8 mouse cellular contexts compared by ENCODE assay signal in the genomic region with DNA sequence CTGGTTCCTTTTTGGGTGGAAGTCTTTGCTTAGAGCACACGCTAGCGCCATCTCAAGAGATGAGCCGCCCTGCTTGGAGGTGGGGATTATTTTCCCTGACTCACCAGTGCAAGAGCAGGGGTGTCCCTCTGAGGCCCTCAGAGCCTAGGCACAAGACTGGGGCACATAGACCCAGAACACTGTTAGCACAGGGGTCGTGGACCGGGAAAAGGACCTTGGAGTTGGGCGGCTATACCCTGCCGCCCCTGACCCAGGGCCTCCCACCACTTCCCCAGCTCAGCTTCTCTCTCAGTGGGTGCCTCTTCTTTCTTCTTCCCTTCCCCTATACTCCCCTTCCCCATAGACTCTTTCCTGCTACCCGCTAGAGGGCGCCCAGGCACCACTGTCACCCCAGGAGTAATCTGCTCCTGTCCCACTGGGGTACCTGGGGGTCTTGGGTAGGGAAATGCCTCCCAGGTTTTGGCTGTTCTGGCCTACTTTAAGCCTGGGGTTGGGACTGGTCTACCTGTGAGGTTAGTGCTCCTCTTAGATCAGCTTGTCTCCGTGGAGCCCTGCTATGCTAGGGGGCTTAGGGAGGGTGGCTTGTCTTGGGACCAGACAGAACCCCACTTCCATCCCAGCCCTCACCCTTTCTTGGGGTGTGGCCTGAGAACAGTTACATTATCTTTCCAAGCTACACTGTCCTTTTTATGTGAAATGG. TPM values are rescaled to one million over a fixed set of nuclear protein-coding genes. Genes with fewer than 3 reads are reported as not detected.
DNase-seq lines count a peak whose midpoint lies in the region; ATAC-seq lines count a peak whose summit lies in the region.

No protein-coding gene starts in this region.

- H3K4me2 ChIP-seq in heart, embryonic 12.5 days = no peak overlapping the region
- no peak overlapping the region for H3K4me2 ChIP-seq in intestine, embryonic 15.5 days (replicated peaks)

- peak; percentile 33 to 36 for DNase-seq in heart, postnatal 36 days
- DNase-seq in MN1 (ENCODE audit: low spot score) = peak; percentile 59
- DNase-seq in embryo, embryonic 11 days = peak; percentile 52
- peak; percentile 57 for DNase-seq in mesoderm, embryonic 11.5 days (ENCODE audit: low read depth, low spot score)
- DNase-seq in thymus, postnatal 25 days = peak; percentile 3

- H3K4me1 ChIP-seq in heart, embryonic 12.5 days (replicated peaks) = peaks cover 3% of the 10 kb centered on the region
- H3K4me1 ChIP-seq in intestine, embryonic 15.5 days (replicated peaks) = peaks cover 19% of the 10 kb centered on the region

- H3K27ac ChIP-seq in heart, embryonic 12.5 days (ENCODE audit: poor library complexity, severe bottlenecking) = no peak overlapping the region
- no peak overlapping the region for H3K27ac ChIP-seq in intestine, embryonic 15.5 days

- WGBS in heart, embryonic 12.5 days = 2% methylated on average over 10 of the region's 10 CpGs
- 6% methylated on average over 10 of the region's 10 CpGs for WGBS in intestine, embryonic 15.5 days

- peaks cover 3% of the 10 kb centered on the region; the same call in 1 of the 2 replicates for H3K9me3 ChIP-seq in heart, embryonic 12.5 days (replicated peaks)
- no peaks in the 10 kb centered on the region for H3K9me3 ChIP-seq in intestine, embryonic 15.5 days

- no peak overlapping the region for H3K9ac ChIP-seq in heart, embryonic 12.5 days
- H3K9ac ChIP-seq in intestine, embryonic 15.5 days = no peak overlapping the region

- H3K27me3 ChIP-seq in heart, embryonic 12.5 days (replicated peaks) = peaks cover 65% of the 10 kb centered on the region
- H3K27me3 ChIP-seq in intestine, embryonic 15.5 days (replicated peaks) = peaks cover 21% of the 10 kb centered on the region

- H3K4me3 ChIP-seq in heart, embryonic 12.5 days = no peak overlapping the region
- H3K4me3 ChIP-seq in intestine, embryonic 15.5 days (replicated peaks) = no peak overlapping the region

- no peaks in the 10 kb centered on the region for H3K36me3 ChIP-seq in heart, embryonic 12.5 days
- H3K36me3 ChIP-seq in intestine, embryonic 15.5 days = no peaks in the 10 kb centered on the region

- intact Hi-C loops in heart, postnatal 36 days (cut with DNase I) = loop anchor here (2.0 to 5.0 kb wide), 3 partner anchors 41 to 57 kb away; partner anchors contain the start of gene Camk2n1

- no peak for ATAC-seq in heart, embryonic 12.5 days (ENCODE audit: insufficient number of reproducible peaks, low FRiP score)
- peak; percentile 55; the same call in 1 of the 2 replicates for ATAC-seq in intestine, embryonic 15.5 days
- no peak for ATAC-seq in erythroblast, adult 5-6 weeks (replicated peaks; ENCODE audit: low FRiP score, poor library complexity, severe bottlenecking)

RNA-seq across cellular contexts. Expression of gene Camk2n1, which starts 51.2 kb away (rescaled TPM):
- total RNA-seq in heart, postnatal 36 days (2021) = 10 to 100 TPM in 1 of 2 experiments, 1 to 10 TPM in 1; 9.9 to 11.0 TPM
- 1.1 and 1.4 TPM in 2 replicates for polyA plus RNA-seq in heart, embryonic 12.5 days (2016; fragmentation: Nextera tagmentation; extraction: Ambion mirVana)
- polyA plus RNA-seq in intestine, embryonic 15.5 days (2015; fragmentation: Nextera tagmentation; extraction: Ambion mirVana) = 4.8 and 5.5 TPM in 2 replicates
- total RNA-seq in erythroblast, adult 5-6 weeks (2015; ENCODE audit: low replicate concordance) = not detected in 2 replicates
- not detected in 2 replicates for total RNA-seq in erythroblast, adult 5-6 weeks (2017; ENCODE audit: low replicate concordance)

Comparison
In these comparisons a context has a peak if more than half of its experiments do, and no peak if none do; other contexts are left out.
1. DNase-seq: peak in every context shown above with its lines; median percentile 59 in MN1; 57 in mesoderm, embryonic 11.5 days; 52 in embryo, embryonic 11 days; 34 in heart, postnatal 36 days; 3 in thymus, postnatal 25 days.
2. RNA of gene Camk2n1, which starts 51.2 kb away (total RNA-seq): 9.9 to 11.0 TPM in heart, postnatal 36 days; not detected in erythroblast, adult 5-6 weeks; every median in the first group is over 10 times any median in the second.